Mouse (Mus musculus): ENCODE results near the gene Azgp1. TPM values are rescaled to one million over a fixed set of nuclear protein-coding genes. Genes with fewer than 3 reads are reported as not detected.

Gene Azgp1
- not detected in 4 replicates for total RNA-seq (2023; ENCODE audit: inconsistent age)

DNA sequence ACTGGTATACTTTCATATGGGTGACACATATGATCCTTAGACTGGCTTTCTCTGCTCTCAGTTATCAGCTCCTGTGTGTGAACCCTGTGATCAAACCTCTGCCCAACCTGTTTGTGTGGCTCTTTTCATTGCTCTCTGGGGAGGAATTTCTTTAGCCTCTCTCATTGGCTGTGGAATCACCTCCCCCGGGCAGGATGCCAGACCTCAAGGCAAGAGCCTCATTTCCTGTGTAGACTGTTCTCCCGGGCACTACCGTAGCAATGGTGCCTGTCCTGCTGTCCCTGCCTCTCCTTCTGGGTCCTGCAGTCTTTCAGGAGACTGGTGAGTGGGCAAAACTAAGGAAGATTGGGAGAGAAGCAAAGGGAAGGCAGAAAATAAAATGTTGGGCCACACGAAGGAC, at the start of gene Azgp1:
TSS of gene Azgp1 (plus strand) at position 221 of the 400 bp plus-strand sequence.

DNA sequence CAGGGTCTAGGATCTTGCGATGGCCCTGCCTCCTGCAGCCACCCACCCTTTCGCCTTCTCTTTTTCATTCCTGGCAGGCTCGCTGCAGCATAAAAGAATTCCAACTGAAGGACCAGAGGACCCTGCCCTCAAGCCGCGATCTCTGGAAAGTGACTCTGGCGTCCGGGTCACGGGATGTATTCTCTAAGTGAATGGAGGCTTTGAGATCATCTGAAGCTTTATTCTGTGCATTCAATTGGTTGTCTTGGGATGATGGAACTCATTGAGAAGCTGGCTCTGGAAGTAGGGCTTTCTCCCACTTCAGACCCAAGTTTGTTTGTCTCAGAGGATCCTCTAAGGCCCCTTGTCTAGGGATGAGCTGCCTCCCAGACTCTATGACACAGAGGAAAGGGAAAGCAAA, 18.4 kb upstream of the Azgp1 start, which contains the start of gene Gjc3:
TSS of gene Gjc3 (minus strand) at position 154 of the 400 bp plus-strand sequence.

DNA sequence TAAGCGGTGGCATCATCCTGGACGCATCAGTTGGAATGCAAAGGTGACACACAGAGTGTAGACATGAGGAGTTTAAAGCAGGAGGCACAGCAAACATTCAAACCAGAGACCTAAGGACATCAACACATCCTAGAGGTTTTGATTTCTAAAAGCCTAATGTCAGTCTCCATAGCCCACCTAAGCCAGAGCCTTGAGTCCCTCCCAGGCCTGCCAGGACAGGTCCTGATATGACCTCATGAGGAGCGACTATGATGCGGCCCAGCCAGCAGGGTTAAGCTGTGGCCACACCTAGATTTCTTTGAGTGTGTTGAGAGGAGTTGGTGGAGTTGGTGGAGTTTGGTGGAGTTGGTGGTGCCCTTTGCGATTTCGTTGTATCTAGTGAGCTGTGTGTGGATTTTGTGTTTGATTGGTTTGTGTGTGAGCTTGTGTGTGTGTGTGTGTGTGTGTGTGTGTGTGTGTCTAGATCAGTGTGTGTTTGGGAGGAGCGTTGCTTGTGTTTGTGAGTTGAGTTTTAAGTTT, 39.7 kb downstream of the Azgp1 start, which contains the start of the genes Smok3a and Smok3b:
TSS of gene Smok3a (plus strand) at position 301 of the 519 bp plus-strand sequence.
TSS of gene Smok3b (plus strand) at position 469 of the 519 bp plus-strand sequence.

Other genes with a start within 250 kb of the Azgp1 start
- gene Nyap1, start 239.9 kb upstream of the Azgp1 start, total RNA-seq (2023; ENCODE audit: inconsistent age): 0.21 to 0.48 TPM (median 0.42 TPM) in 4 replicates
- 201 to 221 TPM (median 212 TPM) in 4 replicates for gene Tsc22d4, start 235.8 kb upstream of the Azgp1 start, total RNA-seq (2023; ENCODE audit: inconsistent age)
- 19.3 to 26.7 TPM (median 22.2 TPM) in 4 replicates for gene Ppp1r35, start 202.7 kb upstream of the Azgp1 start, total RNA-seq (2023; ENCODE audit: inconsistent age)
- 82.8 to 102 TPM (median 90.4 TPM) in 4 replicates for gene Mepce, start 193.9 kb upstream of the Azgp1 start, total RNA-seq (2023; ENCODE audit: inconsistent age)
- gene Zcwpw1, start 193.7 kb upstream of the Azgp1 start, total RNA-seq (2023; ENCODE audit: inconsistent age): 19.2 to 24.6 TPM (median 22.6 TPM) in 4 replicates
- 1.3 to 3.1 TPM (median 1.7 TPM) in 4 replicates for gene Pilra, start 145.2 kb upstream of the Azgp1 start, total RNA-seq (2023; ENCODE audit: inconsistent age)
- gene Pilrb1, start 123.4 kb upstream of the Azgp1 start, total RNA-seq (2023; ENCODE audit: inconsistent age): 1.3 to 3.3 TPM (median 1.5 TPM) in 4 replicates
- gene Pilrb2, start 109.7 kb upstream of the Azgp1 start, total RNA-seq (2023; ENCODE audit: inconsistent age): 1.1 to 2.5 TPM (median 1.6 TPM) in 3 of 4 replicates, not detected in the other
- not detected in 4 replicates for gene Cyp3a13, start 59.9 kb upstream of the Azgp1 start, total RNA-seq (2023; ENCODE audit: inconsistent age)
- not detected in 4 replicates for gene Gjc3, start 18.4 kb upstream of the Azgp1 start, total RNA-seq (2023; ENCODE audit: inconsistent age)
- not detected in 4 replicates for gene Smok3a, start 39.7 kb downstream of the Azgp1 start, total RNA-seq (2023; ENCODE audit: inconsistent age)
- not detected in 4 replicates for gene Smok3b, start 39.9 kb downstream of the Azgp1 start, total RNA-seq (2023; ENCODE audit: inconsistent age)
- not detected in 4 replicates for gene Smok3c, start 71.7 kb downstream of the Azgp1 start, total RNA-seq (2023; ENCODE audit: inconsistent age)
- gene Zkscan1, start 103.6 kb downstream of the Azgp1 start, total RNA-seq (2023; ENCODE audit: inconsistent age): 15.6 to 18.0 TPM (median 17.9 TPM) in 4 replicates
- gene Zscan21, start 135.4 kb downstream of the Azgp1 start, total RNA-seq (2023; ENCODE audit: inconsistent age): 8.6 to 10.5 TPM (median 9.9 TPM) in 4 replicates
- gene Zfp113, start 174.2 kb downstream of the Azgp1 start, total RNA-seq (2023; ENCODE audit: inconsistent age): 8.8 to 11.8 TPM (median 10.7 TPM) in 4 replicates
- gene Cops6, start 179.6 kb downstream of the Azgp1 start, total RNA-seq (2023; ENCODE audit: inconsistent age): 50.0 to 62.1 TPM (median 51.4 TPM) in 4 replicates
- gene Ap4m1, start 190.5 kb downstream of the Azgp1 start, total RNA-seq (2023; ENCODE audit: inconsistent age): 34.6 to 44.5 TPM (median 37.7 TPM) in 4 replicates
- gene Mcm7, start 190.9 kb downstream of the Azgp1 start, total RNA-seq (2023; ENCODE audit: inconsistent age): 55.9 to 62.7 TPM (median 57.4 TPM) in 4 replicates
- 31.7 to 37.3 TPM (median 32.3 TPM) in 4 replicates for gene Taf6, start 205.9 kb downstream of the Azgp1 start, total RNA-seq (2023; ENCODE audit: inconsistent age)
- gene Cnpy4, start 206.0 kb downstream of the Azgp1 start, total RNA-seq (2023; ENCODE audit: inconsistent age): 13.7 to 21.1 TPM (median 17.0 TPM) in 4 replicates
- 1.1 to 1.7 TPM (median 1.6 TPM) in 3 of 4 replicates, not detected in the other for gene Mblac1, start 212.8 kb downstream of the Azgp1 start, total RNA-seq (2023; ENCODE audit: inconsistent age)
- gene Nxpe5, start 244.4 kb downstream of the Azgp1 start, total RNA-seq (2023; ENCODE audit: inconsistent age): not detected in 4 replicates